Mouse (Mus musculus) MEL (cell line): ENCODE data around the gene Cxcl2. TPM values are rescaled to one million over a fixed set of nuclear protein-coding genes. Genes with fewer than 3 reads are reported as not detected.

Experiments used
- DNase-seq: peaks from one replicate; pipeline ENCODE4 v3.0.0; 2011; ENCODE audit warnings: low read depth, low spot score
- H3K27ac ChIP-seq: 2 replicates; pipeline ENCODE4 v1.5.1; 2012; ENCODE audit warnings: low read depth, mild to moderate bottlenecking, control low read depth, low read length, moderate library complexity; ENCODE audit not compliant: control insufficient read depth
- H3K27me3 ChIP-seq, 2 experiments: fragments of 150-350 bp in 1 of 2; sonication (generic) in 1 of 2; 2 replicates each; pipeline ENCODE4 v1.6.1; 2012; ENCODE audit warnings: low read length in 2 of 2, mild to moderate bottlenecking in 2 of 2, improper control_type of control experiment in 1 of 2, moderate library complexity in 1 of 2; ENCODE audit not compliant: insufficient read depth in 2 of 2, control insufficient read depth in 1 of 2
- H3K36me3 ChIP-seq, 2 experiments: 2 replicates each; pipeline ENCODE4 v1.6.1; 2012 to 2014; ENCODE audit warnings: low read length in 2 of 2, improper control_type of control experiment in 1 of 2, inconsistent platforms in 1 of 2, mild to moderate bottlenecking in 1 of 2; ENCODE audit not compliant: insufficient read depth in 2 of 2, control insufficient read depth in 1 of 2
- H3K4me1 ChIP-seq, 2 experiments: fragments of 150-350 bp in 1 of 2; sonication (generic) in 1 of 2; 2 replicates each; pipeline ENCODE4 v1.6.1; 2012; ENCODE audit warnings: low read length in 2 of 2, improper control_type of control experiment in 1 of 2, mild to moderate bottlenecking in 1 of 2; ENCODE audit not compliant: insufficient read depth in 2 of 2, control insufficient read depth in 1 of 2
- H3K4me3 ChIP-seq, 2 experiments: fragments of 150-350 bp in 1 of 2; sonication (generic) in 1 of 2; 2 replicates each; pipeline ENCODE4 v1.5.1; 2012; ENCODE audit warnings: low read depth in 2 of 2, low read length in 2 of 2, mild to moderate bottlenecking in 2 of 2, moderate library complexity in 2 of 2, control low read depth in 1 of 2, improper control_type of control experiment in 1 of 2; ENCODE audit not compliant: control insufficient read depth in 1 of 2, insufficient read depth in 1 of 2
- H3K79me2 ChIP-seq: 2 replicates; pipeline ENCODE4 v1.6.1; 2012; ENCODE audit warnings: mild to moderate bottlenecking, low read length, moderate library complexity; ENCODE audit not compliant: control insufficient read depth, poor library complexity, insufficient read depth
- H3K9ac ChIP-seq: 2 replicates; pipeline ENCODE4 v1.6.1; 2012; ENCODE audit warnings: low read depth, mild to moderate bottlenecking, control low read depth, low read length, moderate library complexity; ENCODE audit not compliant: control insufficient read depth, poor library complexity, severe bottlenecking
- H3K9me3 ChIP-seq: fragments of 150-350 bp; sonication (generic); replicated peaks from 2 replicates; pipeline ENCODE4 v1.6.1; 2012; ENCODE audit warnings: mild to moderate bottlenecking, low read length, improper control_type of control experiment, moderate library complexity; ENCODE audit not compliant: insufficient read depth
- CHD2 ChIP-seq: IDR thresholded peaks from 2 replicates; pipeline ENCODE4 v1.6.1; 2011; ENCODE audit warnings: low read length, improper control_type of control experiment
- CTCF ChIP-seq, 3 experiments: IDR thresholded peaks in 2 of 3; conservative IDR thresholded peaks in 1 of 3; 2 replicates each; pipeline ENCODE4 v1.5.1; 2011 to 2012; ENCODE audit warnings: low read length in 3 of 3, low read depth in 2 of 3, mild to moderate bottlenecking in 2 of 3, improper control_type of control experiment in 1 of 3, inconsistent platforms in 1 of 3, mixed read lengths in 1 of 3, moderate library complexity in 1 of 3; ENCODE audit not compliant: control insufficient read depth in 1 of 3, insufficient read depth in 1 of 3, poor library complexity in 1 of 3, severe bottlenecking in 1 of 3
- ELF1 ChIP-seq: IDR thresholded peaks from 2 replicates; pipeline ENCODE4 v1.6.1; 2014; ENCODE audit warnings: low read depth, mild to moderate bottlenecking, inconsistent platforms, low read length, improper control_type of control experiment, moderate library complexity
- EP300 ChIP-seq, 2 experiments: IDR thresholded peaks; 2 replicates each; pipeline ENCODE4 v1.6.1; 2011; ENCODE audit warnings: improper control_type of control experiment in 2 of 2, low read length in 2 of 2, low read depth in 1 of 2, mild to moderate bottlenecking in 1 of 2
- GABPA ChIP-seq: IDR thresholded peaks from 2 replicates; pipeline ENCODE4 v1.6.1; 2012; ENCODE audit warnings: low read depth, mild to moderate bottlenecking, inconsistent platforms, low read length, improper control_type of control experiment, moderate library complexity
- GATA1 ChIP-seq: IDR thresholded peaks from 2 replicates; pipeline ENCODE4 v1.6.1; 2011; ENCODE audit warnings: low read depth, low read length, improper control_type of control experiment
- JUND ChIP-seq: IDR thresholded peaks from 2 replicates; pipeline ENCODE4 v1.6.1; 2011; ENCODE audit warnings: low read depth, mild to moderate bottlenecking, improper control_type of control experiment, low read length
- MAZ ChIP-seq: IDR thresholded peaks from 2 replicates; pipeline ENCODE4 v1.6.1; 2012; ENCODE audit warnings: low read depth, mild to moderate bottlenecking, inconsistent platforms, low read length, improper control_type of control experiment
- MEF2A ChIP-seq: IDR thresholded peaks from 2 replicates; pipeline ENCODE4 v1.6.1; 2014; ENCODE audit warnings: low read depth, mild to moderate bottlenecking, inconsistent platforms, low read length, improper control_type of control experiment; ENCODE audit not compliant: poor library complexity, insufficient replicate concordance, severe bottlenecking; ENCODE audit errors: extremely low read depth
- MYB ChIP-seq: IDR thresholded peaks from 2 replicates; pipeline ENCODE4 v1.6.1; 2011; ENCODE audit warnings: mild to moderate bottlenecking, low read depth, low read length, improper control_type of control experiment
- NRF1 ChIP-seq: IDR thresholded peaks from 2 replicates; pipeline ENCODE4 v1.6.1; 2014; ENCODE audit warnings: low read depth, mild to moderate bottlenecking, inconsistent platforms, low read length, improper control_type of control experiment, moderate library complexity; ENCODE audit not compliant: poor library complexity, insufficient read depth, severe bottlenecking
- POLR2AphosphoS2 ChIP-seq: IDR thresholded peaks from 2 replicates; pipeline ENCODE4 v1.6.1; 2011; ENCODE audit warnings: low read length, improper control_type of control experiment
- RAD21 ChIP-seq: IDR thresholded peaks from 2 replicates; pipeline ENCODE4 v1.6.1; 2011; ENCODE audit warnings: mild to moderate bottlenecking, low read depth, low read length, improper control_type of control experiment
- RCOR1 ChIP-seq: IDR thresholded peaks from 2 replicates; pipeline ENCODE4 v1.6.1; 2012; ENCODE audit warnings: low read depth, mild to moderate bottlenecking, inconsistent platforms, low read length, improper control_type of control experiment
- TBP ChIP-seq: IDR thresholded peaks from 2 replicates; pipeline ENCODE4 v1.8.0; 2011; ENCODE audit warnings: low read depth, low read length, improper control_type of control experiment
- UBTF ChIP-seq: IDR thresholded peaks from 2 replicates; pipeline ENCODE4 v1.6.1; 2012; ENCODE audit warnings: low read depth, mild to moderate bottlenecking, inconsistent platforms, low read length, improper control_type of control experiment, moderate library complexity, borderline replicate concordance; ENCODE audit not compliant: insufficient read depth
- USF1 ChIP-seq: IDR thresholded peaks from 2 replicates; pipeline ENCODE4 v1.6.1; 2014; ENCODE audit warnings: low read depth, mild to moderate bottlenecking, inconsistent platforms, low read length, improper control_type of control experiment, moderate library complexity
- USF2 ChIP-seq, 2 experiments: IDR thresholded peaks; 2 replicates each; pipeline ENCODE4 v1.6.1; 2011 to 2012; ENCODE audit warnings: improper control_type of control experiment in 2 of 2, low read length in 2 of 2, borderline replicate concordance in 1 of 2, inconsistent platforms in 1 of 2, low read depth in 1 of 2, mild to moderate bottlenecking in 1 of 2; ENCODE audit not compliant: insufficient read depth in 1 of 2
- ZMIZ1 ChIP-seq: IDR thresholded peaks from 2 replicates; pipeline ENCODE4 v1.6.1; 2012; ENCODE audit warnings: low read depth, mild to moderate bottlenecking, inconsistent platforms, low read length, improper control_type of control experiment, moderate library complexity
- polyA plus RNA-seq, 2 experiments: library from polyadenylated mRNA; stranded (reverse) in 1 of 2; unstranded in 1 of 2; fragments of >175 nt in 1 of 2; fragments of >200 nt in 1 of 2; gene quantifications; 2 replicates each; pipeline versions ENCODE4 v1.2.1 to v1.2.4; 2012; ENCODE audit warnings: low replicate concordance in 2 of 2, low read depth in 1 of 2; ENCODE audit not compliant: insufficient read length in 2 of 2, insufficient read depth in 1 of 2, missing spikeins in 1 of 2
- total RNA-seq: library from RNA; depleted of rRNA; stranded (reverse); fragments of 300-350 nt; gene quantifications from 2 replicates; pipeline ENCODE4 v1.2.3, GENCODE M21; 2012

Cxcl2 gene
- total and polyA plus RNA-seq, 3 experiments, result not detected

- Histone ChIP-seq H3K36me3 (no peaks in the 10 kb centered on the region), H3K4me1 (no peaks in the 10 kb centered on the region), H3K9me3 (no peaks in the 10 kb centered on the region), H3K27me3 (no peaks in the 10 kb centered on the region), H3K4me3 (no peak overlapping the region), H3K79me2 (no peaks in the 10 kb centered on the region), H3K9ac (no peak overlapping the region), H3K27ac (no peak overlapping the region)
- no peak for DNase-seq
- no peak for TF ChIP-seq POLR2AphosphoS2
- TF ChIP-seq MEF2A, result no peak
- no peak for TF ChIP-seq ELF1
- TF ChIP-seq EP300 (IDR thresholded peaks at IDR 0.05; ENCODE audit: low read depth in 1 of 2, low read length in 2 of 2), result no peak
- no peak for TF ChIP-seq ZMIZ1
- TF ChIP-seq CHD2, result no peak
- TF ChIP-seq GATA1, result no peak
- no peak for TF ChIP-seq USF2 (IDR thresholded peaks at IDR 0.05; ENCODE audit: borderline replicate concordance in 1 of 2, insufficient read depth in 1 of 2, low read depth in 1 of 2, low read length in 2 of 2)
- no peak for TF ChIP-seq USF1
- no peak for TF ChIP-seq RCOR1
Observed at GRCm38 (mm10) chr5:90861876-90862375, 41.7 kb upstream of the Cxcl2 start.

DNA sequence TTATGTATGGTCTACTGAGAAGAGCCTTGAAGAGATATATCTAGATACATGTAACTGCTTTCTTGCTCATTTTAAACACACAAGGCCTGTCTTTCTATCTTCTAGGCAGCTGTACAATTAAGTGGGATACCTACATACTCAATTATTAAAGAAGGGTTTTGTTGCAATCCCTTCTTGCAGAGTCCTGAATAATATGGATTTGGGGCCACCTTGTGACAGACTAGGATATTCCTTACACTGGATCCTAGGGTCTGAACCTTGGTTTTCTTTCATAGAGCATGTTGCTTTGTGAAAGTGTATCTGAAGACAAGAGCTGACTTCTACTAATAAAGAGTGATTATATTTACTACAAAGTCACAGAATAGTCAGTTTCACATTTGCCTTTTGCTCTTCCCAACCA, 36.9 kb upstream of the Cxcl2 start:
- no peaks in the 10 kb centered on the region for H3K9me3 ChIP-seq
- DNase-seq, result no peak

GRCm38 (mm10) chr5:90872377-90872776, 31.3 kb upstream of the Cxcl2 start:
- no peak overlapping the region for H3K27ac ChIP-seq
- DNase-seq, result no peak
- H3K9me3 ChIP-seq, result no peaks in the 10 kb centered on the region
- no peak overlapping the region for H3K4me3 ChIP-seq
- no peaks in the 10 kb centered on the region for H3K4me1 ChIP-seq
- H3K9ac ChIP-seq, result no peak overlapping the region
- no peaks in the 10 kb centered on the region for H3K79me2 ChIP-seq
- no peaks in the 10 kb centered on the region; a peak in 2 of 4 replicates for H3K27me3 ChIP-seq
- no peak for TF ChIP-seq TBP
- no peak for TF ChIP-seq NRF1
- no peak for TF ChIP-seq ELF1
- TF ChIP-seq JUND, result no peak
- no peak for TF ChIP-seq POLR2AphosphoS2
- TF ChIP-seq ZMIZ1, result no peak
- TF ChIP-seq UBTF, result no peak
- no peak for TF ChIP-seq MAZ
- TF ChIP-seq USF2 (IDR thresholded peaks at IDR 0.05; ENCODE audit: borderline replicate concordance in 1 of 2, insufficient read depth in 1 of 2, low read depth in 1 of 2, low read length in 2 of 2), result no peak
- no peak for TF ChIP-seq MYB
- no peaks in the 10 kb centered on the region for H3K36me3 ChIP-seq

More for the DNA sequence above, 36.9 kb upstream of the Cxcl2 start:
- H3K4me1 ChIP-seq, result no peaks in the 10 kb centered on the region
- TF ChIP-seq GABPA (no peak), EP300 (IDR thresholded peaks at IDR 0.05; ENCODE audit: low read depth in 1 of 2, low read length in 2 of 2) (no peak), CTCF (IDR thresholded peaks at IDR 0.05 in 2 of 3, conservative IDR thresholded peaks at IDR 0.05 in 1 of 3; ENCODE audit: control insufficient read depth in 1 of 3, insufficient read depth in 1 of 3, low read depth in 2 of 3, low read length in 3 of 3, poor library complexity in 1 of 3, severe bottlenecking in 1 of 3) (peak in 1 of 3 experiments; percentile 6; a peak in 1 of 6 replicates), RAD21 (peak; percentile 28), CHD2 (no peak)
- TF ChIP-seq, all 39 proteins: peak for 2
- Histone ChIP-seq H3K4me3 (no peak overlapping the region), H3K36me3 (no peaks in the 10 kb centered on the region), H3K27me3 (no peaks in the 10 kb centered on the region; a peak in 2 of 4 replicates), H3K79me2 (no peaks in the 10 kb centered on the region), H3K9ac (no peak overlapping the region), H3K27ac (no peak overlapping the region)
